Mouse (Mus musculus) olfactory bulb, adult 2 months (tissue): Measurements from ENCODE around the gene Cldn14.

ENCODE experiments used
- CTCF ChIP-seq: fragments of 200-500 bp; IDR thresholded peaks from 2 replicates; pipeline ENCODE4 v1.5.1; 2012; ENCODE audit warnings: low read depth, mild to moderate bottlenecking, low read length, moderate library complexity; ENCODE audit not compliant: insufficient read depth
- POLR2A ChIP-seq: fragments of 200-500 bp; IDR thresholded peaks from 2 replicates; pipeline ENCODE4 v1.6.1; 2012; ENCODE audit warnings: mild to moderate bottlenecking, low read depth, low read length, moderate library complexity; ENCODE audit not compliant: insufficient read depth

GRCm38 (mm10) chr16:94023352-94024280 lies 15.0 kb upstream of the Cldn14 start:
- TF ChIP-seq POLR2A (no peak), CTCF (no peak)
